Mouse (Mus musculus) myocyte (in vitro differentiated cells): ENCODE results near the gene Gm49322.

ENCODE experiments used
- CEBPB ChIP-seq: IDR thresholded peaks from 2 replicates; pipeline ENCODE4 v1.6.1; 2011; ENCODE audit warnings: mild to moderate bottlenecking, moderate library complexity; ENCODE audit not compliant: poor library complexity, insufficient read depth, severe bottlenecking
- E2F4 ChIP-seq: IDR thresholded peaks from one replicate; pipeline ENCODE4 v1.6.1; 2011; ENCODE audit warnings: mild to moderate bottlenecking, control low read depth, moderate library complexity; ENCODE audit not compliant: insufficient read depth
- MAX ChIP-seq: IDR thresholded peaks from one replicate; pipeline ENCODE4 v1.6.1; 2011; ENCODE audit warnings: low read depth, mild to moderate bottlenecking, control low read depth
- MYOD1 ChIP-seq, 3 experiments: IDR thresholded peaks; one replicate each; pipeline ENCODE4 v1.6.1; 2011; ENCODE audit warnings: control low read depth in 2 of 3, low read depth in 2 of 3, mild to moderate bottlenecking in 2 of 3, moderate library complexity in 1 of 3; ENCODE audit not compliant: insufficient read length in 2 of 3, control insufficient read depth in 1 of 3
- POLR2A ChIP-seq: IDR thresholded peaks from one replicate; pipeline ENCODE4 v1.6.1; 2011; ENCODE audit warnings: low read depth, mild to moderate bottlenecking, control low read depth, moderate library complexity; ENCODE audit not compliant: insufficient read length
- POLR2AphosphoS2 ChIP-seq: IDR thresholded peaks from one replicate; pipeline ENCODE4 v1.6.1; 2011; ENCODE audit warnings: low read depth, control low read depth; ENCODE audit not compliant: insufficient read length
- REST ChIP-seq: IDR thresholded peaks from one replicate; pipeline ENCODE4 v1.6.1; 2011; ENCODE audit warnings: mild to moderate bottlenecking, control low read depth, moderate library complexity; ENCODE audit not compliant: insufficient read depth, insufficient read length
- SRF ChIP-seq: IDR thresholded peaks from one replicate; pipeline ENCODE4 v1.6.1; 2011; ENCODE audit warnings: low read depth; ENCODE audit not compliant: control insufficient read depth, insufficient read length
- TCF12 ChIP-seq: IDR thresholded peaks from one replicate; pipeline ENCODE4 v1.6.1; 2011; ENCODE audit warnings: mild to moderate bottlenecking, control low read depth; ENCODE audit not compliant: poor library complexity, insufficient read depth, severe bottlenecking
- TCF3 ChIP-seq: IDR thresholded peaks from one replicate; pipeline ENCODE4 v1.6.1; 2011; ENCODE audit warnings: low read depth, control low read depth; ENCODE audit not compliant: insufficient read length
- USF1 ChIP-seq: IDR thresholded peaks from one replicate; pipeline ENCODE4 v1.6.1; 2011; ENCODE audit warnings: low read depth, mild to moderate bottlenecking, control low read depth, moderate library complexity

DNA sequence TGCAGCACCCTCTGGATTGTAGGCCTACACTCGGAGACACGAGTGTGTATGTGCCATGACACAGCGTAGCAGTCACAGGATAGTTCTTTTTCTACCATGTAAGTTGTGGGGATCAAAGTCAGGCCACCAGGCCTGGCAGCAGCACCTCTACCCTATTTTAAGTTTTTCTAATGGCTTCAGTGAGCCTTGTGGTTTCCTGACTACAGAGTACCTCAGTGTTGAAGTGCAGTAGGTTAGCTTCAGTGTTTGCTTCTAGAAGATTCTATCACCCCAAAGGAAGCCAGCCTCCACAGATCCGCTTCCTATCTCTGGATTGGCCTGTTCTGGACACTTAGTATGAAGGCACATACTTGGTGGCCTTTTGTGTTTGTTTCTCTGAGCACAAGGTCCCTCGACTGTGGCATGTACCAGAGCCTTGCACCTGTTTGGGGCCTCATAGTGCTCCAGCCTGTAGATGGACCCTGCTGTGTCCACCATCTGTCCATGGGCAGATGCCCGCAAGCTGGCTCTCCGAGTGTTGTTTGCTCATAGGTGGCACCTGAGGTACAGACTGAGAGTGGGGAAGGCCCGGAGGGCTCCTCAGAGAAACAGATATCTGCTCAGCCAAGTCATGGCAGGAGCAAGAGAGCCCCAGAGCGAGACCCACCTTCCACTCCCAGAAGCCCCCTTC, 4.4 kb downstream of the Gm49322 start:
- TF ChIP-seq POLR2A (no peak), TCF3 (no peak), CEBPB (no peak), E2F4 (no peak), TCF12 (no peak), MAX (no peak), USF1 (no peak), MYOD1 (IDR thresholded peaks at IDR 0.05; ENCODE audit: control insufficient read depth in 1 of 3, insufficient read length in 2 of 3, low read depth in 2 of 3) (no peak), REST (no peak), POLR2AphosphoS2 (no peak), SRF (no peak)
